8 mouse cellular contexts compared by ENCODE assay signal in genomic region chr8:85080214-85080531, GRCm38 (mm10). TPM values are rescaled to one million over a fixed set of nuclear protein-coding genes. Genes with fewer than 3 reads are reported as not detected.
DNase-seq lines count a peak whose midpoint lies in the region; ATAC-seq and TF ChIP-seq lines count a peak whose summit lies in the region.

No protein-coding gene starts in this region.

- TF ChIP-seq POLR2A in embryonic fibroblast, embryonic 13.5 days (IDR thresholded peaks at IDR 0.05; ENCODE audit: low read depth, low read length) = no peak
- peak; percentile 5 for TF ChIP-seq POLR2A in myocyte (IDR thresholded peaks at IDR 0.05; ENCODE audit: insufficient read length, low read depth)

- H3K9me3 ChIP-seq in lung, embryonic 16.5 days (ENCODE audit: control insufficient read depth, low read length) = no peaks in the 10 kb centered on the region
- H3K9me3 ChIP-seq in hindbrain, embryonic 16.5 days (ENCODE audit: control insufficient read depth, low read length) = no peaks in the 10 kb centered on the region

- WGBS in lung, embryonic 16.5 days = under 1% methylated on average over 25 of the region's 25 CpGs
- WGBS in hindbrain, embryonic 16.5 days = under 1% methylated on average over 25 of the region's 25 CpGs

- no peak for ATAC-seq in lung, embryonic 16.5 days (ENCODE audit: low read depth)
- no peak for ATAC-seq in hindbrain, embryonic 16.5 days

- H3K79me2 ChIP-seq in myocyte (ENCODE audit: control insufficient read depth, insufficient read depth) = peaks cover 9% of the 10 kb centered on the region

- peak overlapping the region; percentile 94 for H3K4me2 ChIP-seq in lung, embryonic 16.5 days (ENCODE audit: low read depth, low read length)
- H3K4me2 ChIP-seq in hindbrain, embryonic 16.5 days (ENCODE audit: low read length) = peak overlapping the region; percentile 95
- peak overlapping the region; percentile 83 for H3K4me2 ChIP-seq in myocyte (ENCODE audit: low read depth)

- TF ChIP-seq CTCF in embryonic fibroblast, embryonic 13.5 days (IDR thresholded peaks at IDR 0.05; ENCODE audit: borderline replicate concordance, insufficient read depth, low read length) = no peak

- peak overlapping the region; percentile 95 for H3K4me3 ChIP-seq in lung, embryonic 16.5 days (ENCODE audit: low read length)
- peak overlapping the region; percentile 67 for H3K4me3 ChIP-seq in embryonic fibroblast, embryonic 13.5 days (ENCODE audit: insufficient read depth, low read length)
- peak overlapping the region; percentile 87 for H3K4me3 ChIP-seq in hindbrain, embryonic 16.5 days (ENCODE audit: low read length)
- peak overlapping the region; percentile 96 for H3K4me3 ChIP-seq in myocyte

- H3K27ac ChIP-seq in lung, embryonic 16.5 days (ENCODE audit: low read length) = peak overlapping the region; percentile 83
- no peak overlapping the region for H3K27ac ChIP-seq in embryonic fibroblast, embryonic 13.5 days (ENCODE audit: insufficient read depth, low read length)
- H3K27ac ChIP-seq in hindbrain, embryonic 16.5 days (ENCODE audit: low read depth, low read length) = peak overlapping the region; percentile 73

- H3K9ac ChIP-seq in lung, embryonic 16.5 days (ENCODE audit: low read length) = peak overlapping the region; percentile 90
- H3K9ac ChIP-seq in hindbrain, embryonic 16.5 days (ENCODE audit: low read depth, low read length) = peak overlapping the region; percentile 88

- no peaks in the 10 kb centered on the region for H3K27me3 ChIP-seq in lung, embryonic 16.5 days (ENCODE audit: control insufficient read depth, insufficient read depth, low read depth, low read length)
- no peaks in the 10 kb centered on the region for H3K27me3 ChIP-seq in hindbrain, embryonic 16.5 days (replicated peaks; ENCODE audit: control insufficient read depth, insufficient read depth, low read length)
- no peaks in the 10 kb centered on the region for H3K27me3 ChIP-seq in myocyte (ENCODE audit: control insufficient read depth, insufficient read depth, insufficient read length)

- peak overlapping the region; percentile 74 for H3ac ChIP-seq in myocyte (ENCODE audit: control insufficient read depth, insufficient read length)

- H3K36me3 ChIP-seq in lung, embryonic 16.5 days (ENCODE audit: control insufficient read depth, insufficient read depth, low read length) = peaks cover 16% of the 10 kb centered on the region
- peaks cover 6% of the 10 kb centered on the region; the same call in 1 of the 2 replicates for H3K36me3 ChIP-seq in hindbrain, embryonic 16.5 days (ENCODE audit: control insufficient read depth, insufficient read depth, low read length)
- H3K36me3 ChIP-seq in myocyte (ENCODE audit: control insufficient read depth, insufficient read depth) = peaks cover 7% of the 10 kb centered on the region

- DNase-seq in lung, postnatal 25 days (ENCODE audit: low spot score) = no peak
- DNase-seq in urinary bladder, postnatal 14 days (ENCODE audit: low spot score) = no peak
- DNase-seq in cerebellum, adult 8-10 months = no peak
- DNase-seq in adrenal gland, adult 2 months = no peak

- H3K4me1 ChIP-seq in lung, embryonic 16.5 days (replicated peaks; ENCODE audit: control insufficient read depth, insufficient read depth, low read length) = peaks cover 26% of the 10 kb centered on the region
- H3K4me1 ChIP-seq in embryonic fibroblast, embryonic 13.5 days (ENCODE audit: control insufficient read depth, insufficient read depth, low read length) = peaks cover 7% of the 10 kb centered on the region; the same call in 1 of the 2 replicates
- H3K4me1 ChIP-seq in hindbrain, embryonic 16.5 days (ENCODE audit: control insufficient read depth, insufficient read depth, low read depth, low read length) = peaks cover 24% of the 10 kb centered on the region

TF ChIP-seq in myocyte, 11 proteins besides CTCF, POLR2A, EP300 and RAD21:
- TF ChIP-seq E2F4 (IDR thresholded peaks at IDR 0.05; ENCODE audit: insufficient read depth) (no peak), MAX (IDR thresholded peaks at IDR 0.05; ENCODE audit: low read depth) (no peak), MYOD1 (IDR thresholded peaks at IDR 0.05; ENCODE audit: control insufficient read depth in 1 of 3, insufficient read length in 2 of 3, low read depth in 2 of 3) (no peak), TCF3 (IDR thresholded peaks at IDR 0.05; ENCODE audit: insufficient read length, low read depth) (no peak), CEBPB (IDR thresholded peaks at IDR 0.05; ENCODE audit: insufficient read depth, poor library complexity, severe bottlenecking) (no peak), POLR2AphosphoS2 (IDR thresholded peaks at IDR 0.05; ENCODE audit: insufficient read length, low read depth) (peak; percentile 12), USF1 (IDR thresholded peaks at IDR 0.05; ENCODE audit: low read depth) (no peak)

RNA-seq across cellular contexts. Expression of gene Wdr83os, which starts 0.4 kb away (rescaled TPM):
- polyA plus RNA-seq in lung, embryonic 16.5 days (2015; fragmentation: Nextera tagmentation; extraction: Ambion mirVana) = 134 and 137 TPM in 2 replicates
- 133 and 144 TPM in 2 replicates for polyA plus RNA-seq in embryonic fibroblast, embryonic 13.5 days (2011; ENCODE audit: insufficient read length, low read depth, missing spikeins)
- 111 and 116 TPM in 2 replicates for polyA plus RNA-seq in hindbrain, embryonic 16.5 days (2015; fragmentation: Nextera tagmentation; extraction: Ambion mirVana)
- polyA plus RNA-seq in myocyte (2012; fragmentation: generic; extraction: Trizol) = 166 TPM
- 10 to 100 TPM; 77.5 to 90.1 TPM for total RNA-seq in adrenal gland, adult 2 months (2021)
- 104 and 142 TPM in 2 replicates for polyA plus RNA-seq in adrenal gland, adult 2 months (2012; rRNA removed)

RNA-seq across cellular contexts. Expression of gene Wdr83, which starts 0.9 kb away (rescaled TPM):
- 45.4 and 45.8 TPM in 2 replicates for polyA plus RNA-seq in lung, embryonic 16.5 days (2015; fragmentation: Nextera tagmentation; extraction: Ambion mirVana)
- polyA plus RNA-seq in embryonic fibroblast, embryonic 13.5 days (2011; ENCODE audit: insufficient read length, low read depth, missing spikeins) = 19.5 and 22.2 TPM in 2 replicates
- polyA plus RNA-seq in hindbrain, embryonic 16.5 days (2015; fragmentation: Nextera tagmentation; extraction: Ambion mirVana) = 45.5 and 50.6 TPM in 2 replicates
- polyA plus RNA-seq in myocyte (2012; fragmentation: generic; extraction: Trizol) = 26.8 TPM
- total RNA-seq in adrenal gland, adult 2 months (2021) = 10 to 100 TPM; 17.4 to 24.9 TPM
- 15.3 and 17.4 TPM in 2 replicates for polyA plus RNA-seq in adrenal gland, adult 2 months (2012; rRNA removed)

RNA-seq across cellular contexts. Expression of gene Man2b1, which starts 2.9 kb away (rescaled TPM):
- 44.6 and 48.7 TPM in 2 replicates for polyA plus RNA-seq in lung, embryonic 16.5 days (2015; fragmentation: Nextera tagmentation; extraction: Ambion mirVana)
- polyA plus RNA-seq in embryonic fibroblast, embryonic 13.5 days (2011; ENCODE audit: insufficient read length, low read depth, missing spikeins) = 45.5 and 51.3 TPM in 2 replicates
- polyA plus RNA-seq in hindbrain, embryonic 16.5 days (2015; fragmentation: Nextera tagmentation; extraction: Ambion mirVana) = 23.1 TPM in 2 replicates
- polyA plus RNA-seq in myocyte (2012; fragmentation: generic; extraction: Trizol) = 7.6 TPM
- total RNA-seq in adrenal gland, adult 2 months (2021) = 10 to 100 TPM; 34.0 to 52.7 TPM
- 36.1 and 46.0 TPM in 2 replicates for polyA plus RNA-seq in adrenal gland, adult 2 months (2012; rRNA removed)

RNA-seq across cellular contexts. Expression of gene Dhps, which starts 8.6 kb away (rescaled TPM):
- polyA plus RNA-seq in lung, embryonic 16.5 days (2015; fragmentation: Nextera tagmentation; extraction: Ambion mirVana) = 51.9 and 53.9 TPM in 2 replicates
- polyA plus RNA-seq in embryonic fibroblast, embryonic 13.5 days (2011; ENCODE audit: insufficient read length, low read depth, missing spikeins) = 36.1 and 36.7 TPM in 2 replicates
- polyA plus RNA-seq in hindbrain, embryonic 16.5 days (2015; fragmentation: Nextera tagmentation; extraction: Ambion mirVana) = 112 and 119 TPM in 2 replicates
- 86.7 TPM for polyA plus RNA-seq in myocyte (2012; fragmentation: generic; extraction: Trizol)
- total RNA-seq in adrenal gland, adult 2 months (2021) = 10 to 100 TPM; 26.0 to 28.3 TPM
- polyA plus RNA-seq in adrenal gland, adult 2 months (2012; rRNA removed) = 68.6 and 69.6 TPM in 2 replicates

RNA-seq across cellular contexts. Expression of gene Gm5741, which starts 12.4 kb away (rescaled TPM):
- not detected in 2 replicates for polyA plus RNA-seq in lung, embryonic 16.5 days (2015; fragmentation: Nextera tagmentation; extraction: Ambion mirVana)
- not detected in 2 replicates for polyA plus RNA-seq in embryonic fibroblast, embryonic 13.5 days (2011; ENCODE audit: insufficient read length, low read depth, missing spikeins)
- 1.2 TPM in 1 of 2 replicates, not detected in the other for polyA plus RNA-seq in hindbrain, embryonic 16.5 days (2015; fragmentation: Nextera tagmentation; extraction: Ambion mirVana)
- polyA plus RNA-seq in myocyte (2012; fragmentation: generic; extraction: Trizol) = 0.31 TPM
- not detected for total RNA-seq in adrenal gland, adult 2 months (2021)
- polyA plus RNA-seq in adrenal gland, adult 2 months (2012; rRNA removed) = not detected in 2 replicates
